Mouse (Mus musculus): Measurements from ENCODE around the gene Inafm2.

Gene Inafm2

DNA sequence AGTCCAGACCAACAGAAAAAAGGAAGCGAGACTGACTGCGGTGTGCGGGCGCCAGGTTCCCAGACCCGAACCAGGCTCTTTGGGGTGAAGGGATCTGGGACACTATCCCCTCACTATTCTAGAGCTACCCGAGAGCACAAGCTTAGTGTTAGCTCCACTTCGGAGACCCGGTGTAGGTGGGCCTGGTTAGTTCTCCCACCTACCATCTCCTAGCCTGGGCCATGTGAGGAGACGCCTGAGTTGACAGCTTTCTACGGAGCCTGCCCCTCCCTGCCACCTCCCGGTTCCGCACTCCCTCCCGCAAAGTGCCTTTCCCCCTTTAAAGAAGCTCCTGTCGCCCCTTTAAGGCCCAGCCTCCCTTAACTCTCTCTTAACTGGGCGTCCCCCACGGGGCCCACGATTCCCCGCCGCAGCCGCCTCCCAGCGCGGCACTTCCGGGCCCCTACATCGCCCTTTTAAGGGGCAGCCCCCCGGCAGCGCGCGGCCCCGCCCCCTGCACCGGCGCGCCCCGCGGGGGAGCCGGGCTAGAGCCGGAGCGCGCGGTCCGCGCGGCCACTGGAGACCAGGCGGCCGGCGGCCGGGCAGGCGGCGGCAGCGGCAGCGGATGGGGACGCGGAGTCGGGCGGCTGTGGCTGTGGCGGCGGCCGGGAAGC lies at the start of gene Inafm2:
Inafm2 (plus strand) TSS at position 527 of the 653 bp plus-strand sequence.
- peak; percentile 66 to 82 for DNase-seq (ENCODE audit: low spot score in 2 of 2)

DNA sequence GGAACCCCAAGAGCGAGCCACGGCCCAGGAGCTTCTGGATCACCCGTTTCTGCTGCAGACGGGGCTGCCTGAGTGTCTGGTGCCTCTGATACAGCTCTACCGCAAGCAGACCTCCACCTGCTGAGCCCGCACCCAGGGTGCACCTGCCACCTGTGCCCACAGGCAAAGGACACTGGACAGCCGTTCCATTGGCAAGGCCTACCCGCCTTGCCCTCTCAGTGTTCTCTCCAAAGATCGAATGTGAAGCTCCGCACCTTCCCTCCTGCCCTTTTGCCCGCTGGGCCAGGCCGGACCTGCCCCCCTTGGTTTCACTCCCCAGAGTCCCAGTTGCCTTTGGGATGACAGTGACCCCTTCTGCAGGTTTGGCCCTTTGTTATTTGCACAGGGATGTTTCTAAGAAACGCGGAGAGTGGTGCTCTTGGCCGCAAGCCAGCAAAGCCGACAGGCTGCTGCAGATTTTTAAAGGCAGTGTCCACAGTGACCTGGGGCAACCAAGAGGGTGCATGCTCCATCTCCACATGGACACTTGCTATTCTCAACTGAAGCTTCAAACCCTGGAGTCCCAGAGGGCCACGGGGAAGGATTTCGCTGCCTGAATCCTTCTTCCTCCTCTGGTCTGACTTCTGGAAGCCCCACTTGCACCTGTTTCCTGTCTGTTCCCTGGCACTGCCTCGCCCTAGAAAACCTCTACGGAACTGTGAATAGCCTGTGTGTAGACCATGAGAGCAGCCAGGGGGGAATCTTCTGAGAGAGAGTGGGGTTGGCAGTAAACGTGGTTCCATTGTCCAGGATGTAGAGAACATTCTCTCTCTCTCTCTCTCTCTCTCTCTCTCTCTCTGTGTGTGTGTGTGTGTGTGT lies 48.9 kb upstream of the Inafm2 start:
- DNase-seq (ENCODE audit: low spot score in 2 of 2) = no peak

GRCm38 (mm10) chr2:118697311-118697877 lies 48.2 kb upstream of the Inafm2 start:
- DNase-seq (ENCODE audit: low spot score in 2 of 2) = no peak

DNA sequence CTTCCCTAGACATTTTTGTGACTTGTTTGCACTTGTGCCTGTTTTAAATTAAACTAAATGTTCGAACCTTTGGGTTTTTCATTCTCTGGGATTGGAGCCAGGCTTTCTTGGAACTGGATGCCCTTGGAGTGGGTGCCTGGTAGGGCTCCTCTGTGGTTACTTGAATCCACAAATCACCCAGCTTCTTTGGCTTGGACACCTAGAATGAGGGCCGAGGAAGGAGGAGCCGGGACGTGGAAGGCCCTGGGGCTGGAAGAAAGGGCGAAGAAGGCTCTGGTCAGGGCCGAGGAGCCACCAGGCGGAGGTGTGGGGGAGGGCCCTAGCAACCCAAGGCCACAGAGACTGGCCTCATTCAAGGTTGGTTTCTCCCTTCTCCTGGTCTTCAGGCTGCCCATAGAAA lies 47.6 kb upstream of the Inafm2 start:
- no peak for DNase-seq (ENCODE audit: low spot score in 2 of 2)

DNA sequence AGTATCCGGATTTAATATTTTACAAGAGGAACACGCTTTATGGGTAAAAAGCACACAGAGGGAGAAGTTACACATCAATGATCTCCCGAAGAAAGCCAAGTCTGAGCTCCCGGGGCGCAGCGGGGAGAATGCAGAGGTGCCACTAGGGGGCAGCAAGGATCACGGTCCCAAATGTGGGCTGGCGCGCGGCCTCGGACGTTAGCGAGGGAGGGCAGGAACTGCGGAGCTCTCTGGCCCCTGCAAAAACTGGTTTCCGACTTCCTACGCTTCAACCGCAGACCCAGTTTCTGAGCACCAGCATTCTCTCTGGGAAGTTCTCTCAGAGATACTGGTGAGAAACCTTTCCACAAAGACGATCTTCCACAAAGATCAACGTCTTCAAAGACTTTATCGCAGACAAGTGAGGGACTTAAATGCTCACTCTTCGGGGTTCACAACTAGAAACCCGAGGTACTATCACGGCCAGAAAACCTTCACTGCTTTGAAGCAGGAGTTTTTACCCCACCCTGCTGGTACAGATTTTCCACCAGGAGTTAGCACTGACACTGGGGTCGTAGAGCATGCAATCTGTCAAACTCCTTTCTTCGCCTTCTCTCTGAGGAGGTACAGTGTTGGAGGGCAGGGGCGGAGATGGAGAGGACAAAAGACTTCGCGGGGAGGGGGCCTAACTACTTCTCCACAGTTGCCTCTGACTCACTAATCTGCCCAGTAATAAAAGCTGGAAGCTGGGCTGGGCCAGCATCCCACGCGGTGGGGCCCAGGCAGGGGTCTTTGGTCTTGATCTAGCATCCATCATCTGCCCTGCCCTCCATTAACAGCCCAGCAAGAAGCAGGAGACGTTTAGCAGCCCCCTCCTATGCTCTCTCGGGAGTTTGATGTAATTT lies 45.1 kb upstream of the Inafm2 start:
- peak; percentile 52 to 68 for DNase-seq (ENCODE audit: low spot score in 2 of 2)

DNA sequence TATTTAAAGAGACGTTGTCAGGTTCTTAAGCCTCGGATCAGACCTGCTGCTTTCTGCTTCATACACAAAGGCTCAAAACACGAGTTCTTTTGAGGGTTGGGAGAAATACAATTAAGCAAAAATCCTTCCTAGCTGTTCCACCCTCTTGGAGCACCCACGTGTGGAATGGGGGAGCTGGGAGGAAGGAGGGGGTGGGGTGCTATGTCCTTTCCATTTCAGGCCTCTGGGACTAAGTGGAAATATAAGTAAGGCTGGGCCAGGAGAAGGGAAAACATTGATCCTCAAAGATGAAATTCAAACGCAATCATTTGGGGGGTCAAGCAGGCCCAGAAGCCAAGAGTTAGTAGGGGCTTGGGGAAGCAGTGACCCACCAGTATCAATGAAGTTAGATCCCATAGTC lies 44.4 kb upstream of the Inafm2 start:
- DNase-seq (ENCODE audit: low spot score in 2 of 2) = no peak

- no peak for DNase-seq (ENCODE audit: low spot score in 2 of 2)
Measured at GRCm38 (mm10) chr2:118701971-118702882, 43.3 kb upstream of the Inafm2 start.

DNA sequence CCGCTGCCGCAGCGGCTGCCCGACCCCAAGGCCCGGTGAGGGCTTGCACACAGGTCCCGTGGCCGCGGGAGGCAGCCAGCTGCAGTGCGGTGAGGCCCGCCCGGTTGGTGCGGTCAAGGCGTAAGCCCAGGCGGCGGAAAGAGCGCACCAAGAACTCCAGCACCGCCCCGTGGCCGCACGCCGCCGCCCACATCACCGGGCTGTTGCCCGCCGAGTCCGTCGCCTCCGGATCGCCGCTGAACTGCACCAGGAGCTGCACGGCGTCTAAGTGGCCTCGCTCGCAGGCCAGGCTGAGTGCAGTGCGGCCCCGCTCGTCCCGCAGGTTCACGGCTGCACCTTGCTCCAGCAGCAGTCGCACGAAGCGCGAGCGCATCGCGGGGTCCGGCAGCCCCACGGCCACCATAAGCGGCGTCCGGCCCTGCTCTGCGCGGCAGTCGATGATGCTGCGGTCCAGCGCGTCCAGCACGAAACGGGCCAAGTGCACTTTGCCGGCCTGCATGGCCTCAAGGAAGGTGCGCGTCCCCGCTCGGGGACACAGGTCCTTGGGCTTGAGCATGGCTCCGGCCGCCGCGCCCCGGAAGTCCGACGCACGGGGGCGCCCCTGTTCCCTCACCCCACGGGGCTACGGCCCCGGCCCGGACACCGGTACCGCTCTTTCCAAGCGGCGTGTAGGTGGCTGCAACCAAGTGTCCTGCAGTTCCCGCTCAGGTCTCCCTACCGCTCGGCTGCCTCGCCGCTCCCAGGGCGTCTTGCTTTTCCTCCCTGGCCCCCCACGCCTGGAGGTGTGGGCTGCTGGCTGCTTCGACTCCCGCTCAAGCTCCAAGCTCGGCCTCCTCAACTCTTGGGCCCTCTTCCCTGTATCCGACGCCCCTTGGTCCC lies 42.4 kb upstream of the Inafm2 start:
- DNase-seq (ENCODE audit: low spot score in 2 of 2) = no peak

GRCm38 (mm10) chr2:118703913-118704730 lies 41.4 kb upstream of the Inafm2 start, which contains the start of gene Ankrd63:
Gene Ankrd63 (minus strand): TSS chr2:118703963.
- DNase-seq (ENCODE audit: low spot score in 2 of 2) = peak in 1 of 2 experiments; percentile 45

GRCm38 (mm10) chr2:118706436-118706835 lies 39.1 kb upstream of the Inafm2 start:
- DNase-seq (ENCODE audit: low spot score in 2 of 2) = no peak

- DNase-seq (ENCODE audit: low spot score in 2 of 2) = no peak
Measured at GRCm38 (mm10) chr2:118708472-118708871, 37.1 kb upstream of the Inafm2 start.

DNA sequence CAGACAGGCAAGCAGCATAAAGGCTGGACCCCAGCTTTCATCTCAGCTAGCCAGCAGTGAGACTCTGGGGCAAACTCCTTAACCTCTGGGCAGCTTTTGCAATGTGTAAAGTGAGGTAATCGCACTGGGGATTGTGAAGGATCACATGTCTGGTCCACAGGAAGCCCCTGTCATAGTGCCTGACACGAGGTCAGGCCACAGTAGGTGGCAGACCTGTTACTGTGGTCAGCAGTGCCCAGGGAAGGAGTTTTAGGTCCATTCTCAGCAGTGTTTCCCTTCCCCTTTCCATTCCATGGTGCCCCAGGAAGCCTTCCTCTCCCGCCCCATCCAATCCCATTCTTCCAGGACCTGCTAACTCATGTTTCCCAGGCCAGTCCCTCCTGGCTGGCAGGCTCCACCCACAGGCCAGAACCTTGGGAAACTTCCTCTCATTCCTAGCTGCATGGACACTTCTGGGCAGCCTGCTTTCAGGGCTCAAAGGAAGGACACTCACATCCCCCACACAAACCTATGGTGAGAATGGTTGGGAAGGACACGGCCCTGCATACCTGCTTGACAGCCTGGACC lies 35.8 kb upstream of the Inafm2 start:
- DNase-seq (ENCODE audit: low spot score in 2 of 2) = no peak

- no peak for DNase-seq (ENCODE audit: low spot score in 2 of 2)
Measured at GRCm38 (mm10) chr2:118711038-118711494, 34.5 kb upstream of the Inafm2 start.

DNA sequence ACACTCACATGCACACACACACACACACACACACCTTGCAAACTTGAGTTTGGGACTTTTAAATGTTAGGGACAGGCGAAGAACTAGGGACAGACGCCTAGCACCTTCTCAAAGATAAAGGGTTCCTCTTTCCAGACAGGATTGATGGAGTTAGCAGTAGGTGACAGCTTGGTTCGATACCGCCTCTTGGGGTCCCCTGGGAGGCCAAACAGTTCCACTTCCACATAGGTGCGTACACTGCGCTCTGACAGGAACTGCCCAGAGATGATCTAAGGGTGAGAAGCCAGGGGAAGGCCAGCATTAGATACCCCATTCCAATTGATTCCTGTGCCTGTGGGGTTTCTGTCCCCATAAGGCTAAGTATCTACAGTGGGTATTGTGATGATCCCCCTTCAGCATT lies 31.9 kb upstream of the Inafm2 start:
- no peak for DNase-seq (ENCODE audit: low spot score in 2 of 2)

DNA sequence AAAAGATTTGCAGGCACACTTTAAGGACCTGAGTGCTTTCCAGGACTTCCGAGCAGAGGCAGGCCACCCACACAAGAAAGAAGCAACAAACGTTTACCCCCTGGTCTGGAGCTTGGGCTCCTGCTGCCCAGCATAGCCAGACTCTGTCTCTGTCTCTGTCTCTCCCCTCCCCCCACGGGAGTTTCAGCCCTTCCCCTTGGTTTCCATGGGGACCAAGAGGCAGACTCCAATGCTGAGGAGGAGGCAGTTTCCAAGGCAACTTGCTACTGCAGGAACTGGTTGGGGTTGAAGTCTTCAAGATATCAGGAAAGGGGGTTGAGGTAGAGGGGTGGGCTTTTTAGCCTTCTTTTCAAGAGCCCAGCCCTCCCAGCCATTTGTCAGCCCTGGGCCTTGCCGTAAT lies 31.3 kb upstream of the Inafm2 start:
- no peak for DNase-seq (ENCODE audit: low spot score in 2 of 2)

DNA sequence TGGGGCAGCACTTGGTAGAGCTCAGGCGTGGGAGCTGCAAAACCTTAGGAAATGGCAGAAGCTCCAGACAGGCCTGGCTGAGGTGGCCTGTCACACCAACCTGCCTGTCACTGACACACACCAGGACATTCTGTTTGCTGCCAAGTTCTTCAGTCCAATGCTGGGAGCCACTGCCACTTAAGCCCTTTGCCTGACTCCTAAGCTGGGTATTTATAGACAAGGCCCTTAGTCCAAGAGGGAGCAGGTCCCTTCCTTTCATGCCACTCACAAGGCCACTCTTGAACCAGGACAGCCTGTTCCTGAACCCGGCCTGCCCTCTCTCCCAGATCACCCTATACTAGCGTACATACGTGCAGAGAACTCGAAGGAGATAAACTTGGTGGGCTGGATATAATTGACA lies 28.9 kb upstream of the Inafm2 start:
- no peak for DNase-seq (ENCODE audit: low spot score in 2 of 2)

GRCm38 (mm10) chr2:118723693-118724486 lies 21.7 kb upstream of the Inafm2 start:
- no peak for DNase-seq (ENCODE audit: low spot score in 2 of 2)

DNA sequence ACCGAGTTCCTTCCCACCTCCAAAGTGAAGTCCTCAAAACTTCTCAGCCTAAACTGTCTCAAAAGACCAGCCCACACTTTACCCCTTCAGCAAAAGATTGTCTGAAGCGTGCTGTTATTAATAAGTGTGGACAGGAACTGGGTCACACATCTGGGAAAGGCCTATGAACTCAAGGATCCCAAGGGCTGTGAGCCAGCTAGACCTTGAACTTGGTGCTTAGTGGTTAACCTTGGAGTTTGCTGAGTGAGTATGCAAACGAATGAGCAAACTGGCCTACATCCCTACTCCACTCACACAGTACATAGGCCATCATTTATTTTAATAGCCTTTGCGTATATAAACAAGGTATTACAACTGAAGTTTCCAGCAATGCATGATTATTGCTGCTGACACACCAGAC lies 20.0 kb upstream of the Inafm2 start:
- DNase-seq (ENCODE audit: low spot score in 2 of 2) = no peak
